Mouse (Mus musculus) forebrain, postnatal 0 days (tissue): ENCODE measurements around the gene Lsamp. TPM values are rescaled to one million over a fixed set of nuclear protein-coding genes. Genes with fewer than 3 reads are reported as not detected.

Experiments
- ATAC-seq: fragments of 200-750 bp; cut with Nextera tagmentation; 2 replicates; pipeline ENCODE4 v1.8.0; 2017; ENCODE audit warnings: mild to moderate bottlenecking, moderate library complexity
- DNase-seq: peaks from one replicate; pipeline ENCODE4 v3.0.0-alpha.2; 2015
- H3K27ac ChIP-seq: fragments of 300-500 bp; sonication (generic); 2 replicates; pipeline ENCODE4 v1.5.1; 2014; ENCODE audit warnings: low read depth, mild to moderate bottlenecking, antibody characterized with exemption, low read length, moderate library complexity, mixed read lengths
- H3K27me3 ChIP-seq: fragments of 300-500 bp; sonication (generic); 2 replicates; pipeline ENCODE4 v1.6.1; 2014; ENCODE audit warnings: mild to moderate bottlenecking, low read length, mixed read lengths; ENCODE audit not compliant: insufficient read depth
- H3K36me3 ChIP-seq: fragments of 300-500 bp; sonication (generic); 2 replicates; pipeline ENCODE4 v1.6.1; 2014; ENCODE audit warnings: mild to moderate bottlenecking, moderate library complexity; ENCODE audit not compliant: insufficient read depth
- H3K4me1 ChIP-seq: fragments of 300-500 bp; sonication (generic); 2 replicates; pipeline ENCODE4 v1.6.1; 2014; ENCODE audit warnings: antibody characterized with exemption; ENCODE audit not compliant: insufficient read depth
- H3K4me2 ChIP-seq: fragments of 300-500 bp; sonication (generic); 2 replicates; pipeline ENCODE4 v1.6.1; 2014; ENCODE audit warnings: low read depth, mild to moderate bottlenecking, moderate library complexity
- H3K4me3 ChIP-seq: fragments of 300-500 bp; sonication (generic); 2 replicates; pipeline ENCODE4 v1.5.1; 2014; ENCODE audit warnings: low read depth, low read length, mixed read lengths
- H3K9ac ChIP-seq: fragments of 300-500 bp; sonication (generic); 2 replicates; pipeline ENCODE4 v1.6.1; 2014; ENCODE audit warnings: mild to moderate bottlenecking
- H3K9me3 ChIP-seq: fragments of 300-500 bp; sonication (generic); 2 replicates; pipeline ENCODE4 v1.6.1; 2016; ENCODE audit warnings: low read length
- CTCF ChIP-seq: sonication (generic); IDR thresholded peaks from 2 replicates; pipeline ENCODE4 v1.5.1; 2016; ENCODE audit warnings: antibody characterized with exemption, control low read depth, low read depth
- WGBS: fragments of 180-500 bp; shearing (Covaris S2); extraction: QIAGEN DNeasy Blood & Tissue Kit; methylation state at CpG from one replicate; pipeline ENCODE4 v1.1.7; 2014; 5-methylcytosine and 5-hydroxymethylcytosine counted together
- polyA plus RNA-seq: library from polyadenylated mRNA; unstranded; fragments of >200 nt; fragmentation: Nextera tagmentation; extraction: Ambion mirVana; gene quantifications from 2 replicates; pipeline ENCODE4 v1.2.1, GENCODE M21; 2015
- total RNA-seq: library from RNA; depleted of rRNA; stranded (reverse); fragments of >200 nt; gene quantifications from 2 replicates; pipeline ENCODE4 v1.2.3, GENCODE M21; 2014

Lsamp gene
- total and polyA plus RNA-seq, 2 experiments from 2014 or later = 74.0 to 157 TPM

GRCm38 (mm10) chr16:42157816-42158215 lies 2173.7 kb downstream of the Lsamp start:
- ATAC-seq (no peak), DNase-seq (no peak)
- Histone ChIP-seq H3K9ac (no peak overlapping the region), H3K4me2 (no peak overlapping the region), H3K27me3 (no peaks in the 10 kb centered on the region), H3K27ac (no peak overlapping the region), H3K36me3 (no peaks in the 10 kb centered on the region), H3K9me3 (no peaks in the 10 kb centered on the region), H3K4me3 (no peak overlapping the region), H3K4me1 (no peaks in the 10 kb centered on the region)
- WGBS = 73% methylated on average over 9 of the region's 9 CpGs
- no peak for TF ChIP-seq CTCF

GRCm38 (mm10) chr16:42164941-42165340 lies 2180.8 kb downstream of the Lsamp start:
- Histone ChIP-seq H3K4me3 (no peak overlapping the region), H3K36me3 (peaks cover 5% of the 10 kb centered on the region; the same call in 1 of the 2 replicates), H3K27ac (no peak overlapping the region), H3K4me2 (no peak overlapping the region), H3K9me3 (no peaks in the 10 kb centered on the region), H3K4me1 (no peaks in the 10 kb centered on the region), H3K9ac (no peak overlapping the region), H3K27me3 (no peaks in the 10 kb centered on the region)
- DNase-seq (peak; percentile 94), ATAC-seq (peak; percentile 84)
- peak; percentile 100 for TF ChIP-seq CTCF

GRCm38 (mm10) chr16:42168292-42168691 lies 2184.1 kb downstream of the Lsamp start:
- no peak overlapping the region for H3K4me2 ChIP-seq
- ATAC-seq (no peak), DNase-seq (no peak)
- no peaks in the 10 kb centered on the region for H3K4me1 ChIP-seq
- no peak overlapping the region for H3K9ac ChIP-seq
- no peak overlapping the region for H3K27ac ChIP-seq
- WGBS = 80% methylated on average over 9 of the region's 9 CpGs
- H3K9me3 ChIP-seq = no peaks in the 10 kb centered on the region
- TF ChIP-seq CTCF = no peak
- H3K27me3 ChIP-seq = no peaks in the 10 kb centered on the region
- H3K4me3 ChIP-seq = no peak overlapping the region
- H3K36me3 ChIP-seq = peaks cover 5% of the 10 kb centered on the region; the same call in 1 of the 2 replicates

GRCm38 (mm10) chr16:42169447-42170140 lies 2185.4 kb downstream of the Lsamp start:
- Histone ChIP-seq H3K4me3 (no peak overlapping the region), H3K27ac (no peak overlapping the region), H3K4me2 (no peak overlapping the region), H3K9me3 (no peaks in the 10 kb centered on the region), H3K4me1 (no peaks in the 10 kb centered on the region), H3K36me3 (peaks cover 5% of the 10 kb centered on the region; the same call in 1 of the 2 replicates), H3K27me3 (no peaks in the 10 kb centered on the region), H3K9ac (no peak overlapping the region)
- ATAC-seq (peak; percentile 69), DNase-seq (peak; percentile 88)
- peak; percentile 97 for TF ChIP-seq CTCF
- WGBS = 24% methylated on average over 8 of the region's 8 CpGs

GRCm38 (mm10) chr16:42172476-42172875 lies 2188.3 kb downstream of the Lsamp start:
- H3K4me2 ChIP-seq = no peak overlapping the region
- peak; percentile 68 for ATAC-seq
- DNase-seq = peak; percentile 92
- H3K27me3 ChIP-seq = no peaks in the 10 kb centered on the region
- H3K9me3 ChIP-seq = no peaks in the 10 kb centered on the region
- peak; percentile 89 for TF ChIP-seq CTCF
- H3K27ac ChIP-seq = no peak overlapping the region; the same call in 1 of the 2 replicates
- H3K36me3 ChIP-seq = peaks cover 5% of the 10 kb centered on the region; the same call in 1 of the 2 replicates
- H3K4me1 ChIP-seq = no peaks in the 10 kb centered on the region
- 20% methylated on average over 11 of the region's 11 CpGs for WGBS
- H3K9ac ChIP-seq = no peak overlapping the region
- H3K4me3 ChIP-seq = no peak overlapping the region

DNA sequence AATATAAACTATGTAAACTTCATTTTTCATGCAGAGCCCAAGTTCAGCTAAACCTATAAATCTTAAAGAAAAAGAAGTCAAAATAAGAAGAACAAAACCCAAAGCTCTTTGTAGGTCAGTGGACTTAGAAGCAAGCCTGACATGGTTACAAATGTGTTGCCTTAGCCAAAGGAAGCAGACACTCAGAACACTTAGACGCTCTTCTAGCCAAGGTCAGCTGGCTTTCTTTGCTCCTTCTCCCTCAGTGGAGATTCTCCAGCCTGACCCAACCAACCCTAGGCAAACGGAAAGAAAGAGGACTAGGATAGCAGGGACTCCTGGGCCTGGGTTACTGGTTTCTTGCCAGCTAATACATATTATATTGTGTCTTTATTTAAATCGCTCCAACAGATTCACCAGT lies 2194.7 kb downstream of the Lsamp start:
- no peak overlapping the region for H3K4me3 ChIP-seq
- DNase-seq (no peak), ATAC-seq (no peak)
- no peak for TF ChIP-seq CTCF
- no peaks in the 10 kb centered on the region for H3K4me1 ChIP-seq
- H3K4me2 ChIP-seq = no peak overlapping the region
- 72% methylated on average over 3 of the region's 3 CpGs for WGBS
- no peaks in the 10 kb centered on the region for H3K36me3 ChIP-seq
- no peaks in the 10 kb centered on the region for H3K27me3 ChIP-seq
- no peak overlapping the region for H3K27ac ChIP-seq
- no peak overlapping the region for H3K9ac ChIP-seq
- no peaks in the 10 kb centered on the region for H3K9me3 ChIP-seq

- Histone ChIP-seq H3K9ac (no peak overlapping the region), H3K36me3 (no peaks in the 10 kb centered on the region), H3K27ac (no peak overlapping the region), H3K4me2 (no peak overlapping the region), H3K9me3 (no peaks in the 10 kb centered on the region), H3K27me3 (no peaks in the 10 kb centered on the region), H3K4me3 (no peak overlapping the region), H3K4me1 (no peaks in the 10 kb centered on the region)
- no peak for TF ChIP-seq CTCF
- DNase-seq (no peak), ATAC-seq (no peak)
- WGBS = 55% methylated on average over 6 of the region's 6 CpGs
Measured at GRCm38 (mm10) chr16:42180025-42180424, 2195.9 kb downstream of the Lsamp start.
